Mouse (Mus musculus): Measurements from ENCODE around the gene Itga3.
"Not testable (repeated sequence)": the region's sequence is repeated elsewhere in the genome, so short reads cannot be mapped to it uniquely, and the experiment has no call there.

The Itga3 gene

DNA sequence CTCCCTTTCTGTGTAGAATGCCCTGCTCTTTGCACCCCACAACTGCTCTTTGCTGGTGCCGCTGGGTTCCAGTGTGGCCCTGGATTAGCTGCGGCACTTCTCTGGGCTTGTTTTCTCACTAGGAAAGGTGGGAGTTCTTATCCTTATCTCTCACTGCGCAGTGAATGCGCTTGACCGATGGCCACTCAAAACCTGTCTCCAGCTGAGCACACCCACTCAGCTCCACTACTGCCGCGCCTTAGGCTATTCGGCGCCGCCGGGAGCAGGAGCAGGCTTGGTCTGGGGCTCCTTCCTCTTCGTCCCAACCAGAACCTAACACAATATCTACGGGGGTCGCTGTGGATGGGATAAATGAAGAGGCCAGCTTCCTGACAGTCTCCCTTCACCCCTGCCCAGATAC lies 43.0 kb downstream of the Itga3 start:
- no peak for DNase-seq (ENCODE audit: low spot score in 2 of 2)

DNA sequence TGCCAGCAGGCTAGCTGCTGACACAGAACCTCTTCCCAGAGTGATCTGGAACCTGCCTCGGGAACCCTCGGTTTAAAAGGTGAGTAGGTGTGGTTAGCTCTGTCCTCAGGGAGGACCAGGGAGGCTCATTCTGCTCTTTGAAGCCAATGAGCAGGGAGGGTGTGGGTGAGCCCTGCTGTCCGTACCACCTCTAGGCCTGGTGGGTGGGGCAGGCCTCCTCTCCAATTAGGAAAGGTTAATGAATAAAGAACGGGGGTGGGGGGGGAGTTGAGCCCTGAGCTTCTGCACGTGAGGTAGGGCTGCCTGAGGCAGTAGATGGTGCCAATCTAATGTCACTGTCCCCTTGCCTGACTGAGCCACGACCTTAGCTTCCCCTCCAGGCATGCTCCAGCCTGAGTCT lies 43.7 kb downstream of the Itga3 start:
- DNase-seq (ENCODE audit: low spot score in 2 of 2) = no peak

DNA sequence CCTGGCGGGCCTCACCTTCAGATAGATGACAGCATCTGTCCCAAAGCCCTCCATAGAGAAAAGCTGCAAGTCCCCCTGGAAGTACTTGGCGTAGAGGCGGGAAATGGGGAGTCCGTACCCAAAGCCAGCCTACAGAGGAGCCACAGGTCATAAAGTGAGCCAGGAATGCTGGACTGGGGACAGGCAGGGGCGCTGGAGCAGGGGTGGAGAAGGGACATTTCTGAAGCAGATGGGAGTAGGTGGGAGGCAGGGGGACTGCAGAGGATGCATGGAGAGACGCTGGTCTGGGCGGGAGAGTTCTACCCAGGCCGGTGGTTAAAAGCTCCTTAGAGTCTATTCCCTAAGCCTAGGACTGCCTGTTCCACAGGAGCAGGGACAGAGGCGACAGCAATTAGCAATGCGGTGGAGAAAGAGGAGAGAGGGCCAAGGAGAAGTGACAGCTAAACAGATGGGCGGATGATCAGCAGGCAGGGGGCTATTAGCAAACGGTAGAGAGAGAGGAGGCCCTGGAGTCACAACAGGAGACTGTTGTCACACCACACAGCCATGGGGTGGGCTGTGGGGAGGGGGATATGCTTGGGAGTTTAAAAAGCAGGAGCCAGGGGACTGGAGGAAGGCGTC lies 48.6 kb downstream of the Itga3 start:
- DNase-seq (ENCODE audit: low spot score in 2 of 2) = no peak

DNA sequence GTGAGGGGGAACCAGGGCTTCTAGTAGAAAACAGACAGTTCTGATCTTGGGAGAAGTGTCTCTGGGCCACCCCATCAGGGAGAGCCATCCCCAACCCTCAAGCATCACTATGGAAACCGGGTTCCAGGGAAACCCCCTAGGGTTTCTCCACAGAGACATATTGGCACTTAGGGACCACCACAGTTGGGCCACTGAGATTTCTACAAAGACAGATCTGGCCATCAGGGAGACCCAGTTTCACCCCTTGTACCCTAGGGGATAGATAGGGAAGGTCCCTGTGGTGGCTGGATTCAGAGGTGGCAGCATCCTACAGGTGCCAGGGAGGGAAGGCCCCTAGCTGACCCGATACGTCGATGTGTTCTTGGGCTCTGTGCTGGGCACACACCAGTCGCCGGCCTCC lies 49.8 kb downstream of the Itga3 start:
- DNase-seq (ENCODE audit: low spot score in 2 of 2) = no peak

DNA sequence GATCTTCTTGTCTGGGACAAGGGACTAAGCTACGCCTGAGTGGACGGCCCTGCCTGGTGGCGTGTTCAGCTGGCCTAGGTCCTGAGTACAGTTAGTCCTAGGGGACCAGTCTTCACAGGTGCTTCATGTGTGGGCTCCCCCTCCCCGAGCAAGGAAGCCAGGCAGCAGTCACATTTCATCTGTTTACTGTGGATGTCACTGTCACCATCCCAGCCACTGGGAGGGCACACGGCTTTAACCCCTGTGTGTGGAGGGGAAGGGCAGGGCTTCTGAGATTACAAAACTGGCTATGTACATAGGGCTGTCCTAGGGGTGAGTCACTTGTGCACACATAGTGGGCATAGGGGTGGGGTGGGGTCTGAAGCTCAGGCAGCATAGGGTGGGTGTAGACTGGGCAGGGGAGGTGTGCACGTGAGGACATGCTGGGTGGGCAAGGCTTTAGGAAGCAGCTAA lies 50.5 kb downstream of the Itga3 start:
- no peak for DNase-seq (ENCODE audit: low spot score in 2 of 2)

DNA sequence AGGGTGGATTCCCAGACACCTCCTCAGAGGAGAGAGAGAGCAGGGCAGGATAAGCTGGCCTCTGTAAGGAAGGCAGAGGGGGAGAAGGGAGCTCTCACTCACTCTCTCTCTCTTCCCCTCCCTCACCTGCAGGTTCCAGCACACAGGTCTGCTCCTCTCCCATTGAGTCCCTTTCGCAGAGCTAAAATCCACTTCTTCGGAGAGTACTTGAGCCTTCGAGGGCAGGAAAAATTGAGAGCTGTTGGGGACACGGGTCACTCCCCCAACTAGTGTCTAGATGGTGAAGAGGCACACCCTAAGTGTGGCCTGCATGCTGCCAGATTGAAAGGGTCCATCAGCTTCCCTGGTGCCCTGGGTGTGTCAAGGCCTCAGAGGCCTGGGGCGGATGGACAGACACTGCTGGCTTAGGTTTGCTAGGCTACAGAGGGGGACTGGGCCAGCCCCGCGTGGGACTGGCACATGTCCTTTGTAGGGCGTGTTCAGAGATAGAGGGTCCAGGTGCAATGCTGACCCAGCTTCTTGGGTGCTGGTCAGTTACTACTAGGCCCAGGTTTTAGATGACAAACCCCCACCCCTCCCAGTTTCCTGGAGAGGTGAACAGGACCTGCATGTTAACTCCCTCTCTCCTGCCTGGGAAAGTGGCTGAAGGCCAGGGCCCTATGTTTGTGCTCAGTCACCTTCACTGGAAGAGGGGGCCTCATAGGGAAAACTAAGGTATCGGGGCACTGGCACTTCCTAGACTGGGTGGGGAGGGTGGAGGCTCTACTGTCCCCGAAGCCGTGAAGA lies 51.2 kb downstream of the Itga3 start:
- DNase-seq (ENCODE audit: low spot score in 2 of 2) = no peak

DNA sequence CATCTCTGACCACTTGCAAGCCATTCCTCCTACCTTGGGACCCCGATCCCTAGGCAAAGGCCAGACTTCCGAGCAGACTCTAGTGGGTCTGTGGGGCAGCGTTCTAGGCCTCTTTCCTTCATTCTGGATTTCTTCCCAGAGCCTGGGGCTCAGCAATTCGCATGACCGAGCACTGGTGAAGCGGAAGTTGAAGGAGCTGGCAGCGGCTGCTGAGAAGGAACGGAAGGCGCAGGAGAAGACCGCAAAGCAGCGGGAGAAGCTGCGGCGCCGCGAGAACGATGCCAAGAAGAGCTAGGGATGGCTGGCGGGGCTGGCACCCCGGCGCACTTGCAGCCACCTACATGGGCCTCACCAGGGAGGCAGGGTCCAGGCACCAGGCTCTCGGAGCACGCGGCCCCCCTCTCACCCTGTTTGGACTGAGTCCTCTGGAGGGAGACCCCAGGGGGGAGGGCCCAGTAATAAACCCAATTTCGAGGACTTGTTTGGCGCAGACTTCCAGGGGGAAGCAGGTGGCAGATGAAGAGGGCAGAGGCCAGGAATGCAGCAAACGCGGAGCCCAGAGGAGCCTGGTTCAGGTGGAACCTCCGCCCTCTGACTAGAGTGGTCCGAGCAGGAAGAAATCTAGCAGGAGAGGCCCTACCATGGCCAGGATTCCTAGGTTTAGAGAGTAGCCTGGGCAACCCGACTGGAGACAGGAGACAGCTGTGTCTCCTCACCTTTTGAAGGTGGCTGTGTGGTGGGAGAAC lies 52.0 kb downstream of the Itga3 start:
- DNase-seq (ENCODE audit: low spot score in 2 of 2) = no peak

DNA sequence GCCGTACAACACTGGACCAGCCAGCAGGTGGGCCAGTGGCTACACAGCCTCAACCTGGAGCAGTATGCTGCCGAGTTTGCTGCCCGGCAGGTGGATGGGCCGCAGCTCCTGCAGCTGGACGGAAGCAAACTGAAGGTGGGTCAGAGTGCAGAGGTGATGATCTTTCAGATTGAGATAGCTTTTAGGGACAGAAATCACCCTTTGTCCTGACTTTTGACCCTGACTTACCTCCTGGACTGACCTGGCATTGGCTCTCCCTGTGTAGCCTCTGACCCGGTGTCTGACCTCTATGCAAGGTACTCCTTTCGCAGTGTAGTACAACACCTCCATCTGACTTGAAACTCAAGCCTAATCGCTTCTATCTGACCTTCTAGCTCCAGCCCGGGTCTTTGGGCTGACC lies 53.1 kb downstream of the Itga3 start:
- DNase-seq (ENCODE audit: low spot score in 2 of 2) = no peak

DNA sequence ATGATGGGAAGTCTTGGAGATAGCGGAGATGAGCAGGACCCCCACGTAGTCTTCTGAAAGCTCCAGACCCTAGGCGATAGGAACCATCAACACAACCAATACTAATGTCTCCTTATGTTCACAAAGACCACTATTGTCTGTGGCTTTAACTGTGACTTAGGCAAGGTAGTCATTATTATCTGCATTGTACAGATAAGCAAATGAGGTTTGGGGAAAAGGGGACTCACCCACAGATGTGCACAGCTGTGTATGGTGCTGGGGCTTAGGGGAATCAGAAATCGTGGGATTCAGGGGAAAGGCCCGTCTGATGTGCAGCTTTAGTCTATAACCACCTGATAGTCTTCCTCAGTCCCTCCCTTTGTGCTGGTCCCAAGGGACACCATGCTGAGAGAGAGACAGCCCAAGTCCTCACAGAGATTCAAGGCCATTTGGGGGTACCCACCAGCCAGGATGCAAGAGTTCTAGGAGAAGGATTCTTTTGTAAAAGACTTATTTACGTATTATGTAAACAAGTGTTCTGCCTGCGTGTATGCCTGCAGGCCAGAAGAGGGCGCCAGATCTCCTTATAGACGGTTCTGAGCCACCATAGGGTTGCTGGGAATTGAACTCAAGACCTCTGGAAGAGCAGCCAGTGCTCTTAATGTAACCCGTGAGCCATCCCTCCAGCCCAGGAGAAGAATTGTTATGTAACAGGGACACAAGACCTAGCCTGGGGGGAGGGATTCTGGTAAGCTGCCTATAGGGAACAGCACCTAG lies 54.2 kb downstream of the Itga3 start:
- no peak for DNase-seq (ENCODE audit: low spot score in 2 of 2)

DNA sequence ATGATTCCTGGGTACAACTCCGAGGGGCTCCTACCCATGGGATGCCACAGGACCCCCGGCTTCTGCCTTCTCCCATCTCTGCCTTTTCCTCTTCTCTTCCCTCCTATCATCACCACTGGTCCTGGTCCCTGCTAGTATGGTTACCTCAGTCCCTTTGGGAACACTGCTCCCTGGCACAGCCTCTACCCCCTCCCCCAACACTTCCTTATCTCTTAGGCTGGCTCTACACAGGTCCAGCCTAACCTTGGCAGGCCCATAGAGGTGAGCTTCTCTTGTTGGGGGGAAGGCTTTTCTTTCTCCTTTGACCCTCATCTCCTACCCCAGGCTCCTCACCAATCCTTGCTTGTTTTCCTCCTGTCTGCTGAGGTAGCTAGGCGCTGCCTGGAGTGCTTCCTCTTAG lies 61.1 kb downstream of the Itga3 start:
- no peak for DNase-seq (ENCODE audit: low spot score in 2 of 2)

DNA sequence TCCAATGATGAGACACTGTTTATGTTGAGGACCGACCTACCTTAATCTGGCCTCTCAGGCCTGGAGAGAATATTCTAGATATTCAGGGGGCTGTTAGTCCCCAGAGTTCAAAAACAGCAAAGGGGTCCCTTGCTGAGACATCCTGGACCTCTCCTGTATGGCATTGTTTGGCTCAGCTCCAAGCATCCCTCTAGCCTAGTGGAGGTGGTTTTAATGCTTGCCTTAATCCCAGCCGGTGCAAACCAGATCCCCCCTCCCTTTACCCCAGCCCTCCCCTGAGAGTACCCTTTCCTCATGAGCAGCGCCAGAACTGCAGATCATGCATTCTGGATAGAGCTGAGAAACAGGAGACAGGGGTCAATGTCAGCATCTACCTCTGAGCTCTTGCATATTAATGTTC lies 64.1 kb downstream of the Itga3 start:
- no peak for DNase-seq (ENCODE audit: low spot score in 2 of 2)

DNA sequence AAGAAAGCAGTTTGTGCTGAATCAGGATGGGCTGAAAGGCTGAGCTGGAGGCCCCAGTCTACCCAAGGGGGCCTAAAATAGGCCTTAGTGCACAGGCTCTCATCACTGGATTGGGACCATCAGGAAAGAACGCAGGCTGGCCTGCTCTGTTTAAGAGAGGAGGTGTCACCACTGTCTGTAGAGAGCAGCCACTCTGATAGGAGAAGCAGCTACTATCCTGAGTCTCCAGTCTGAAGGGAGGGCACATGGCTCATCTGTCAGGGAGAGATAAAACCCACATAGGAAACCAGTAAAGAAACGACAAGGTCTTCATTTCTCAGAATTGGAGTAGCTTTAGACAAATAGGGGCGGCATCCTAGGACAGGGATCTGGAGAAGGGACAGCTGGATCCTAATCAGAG lies 64.5 kb downstream of the Itga3 start:
- no peak for DNase-seq (ENCODE audit: low spot score in 2 of 2)

DNA sequence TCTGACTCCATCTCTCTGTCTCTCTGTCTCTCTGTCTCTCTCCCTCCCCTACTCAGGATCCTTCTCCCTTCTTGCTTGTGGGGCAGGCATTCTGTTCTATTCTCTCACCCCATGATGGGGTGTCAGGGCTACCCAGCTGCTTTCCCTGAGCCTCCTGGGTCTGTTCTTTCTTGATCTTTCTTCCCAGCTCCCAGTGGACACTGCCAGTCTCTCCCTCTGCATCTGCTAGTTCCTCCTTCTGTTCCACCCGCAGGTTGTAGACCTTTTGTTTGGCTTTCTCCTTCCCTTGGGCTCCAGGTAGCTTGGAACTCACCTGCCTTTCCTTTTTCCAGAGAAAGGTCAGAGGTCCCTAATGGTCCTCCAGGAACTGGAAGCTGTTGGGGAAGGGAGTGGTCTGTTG lies 65.2 kb downstream of the Itga3 start:
- DNase-seq (ENCODE audit: low spot score in 2 of 2) = no peak

DNA sequence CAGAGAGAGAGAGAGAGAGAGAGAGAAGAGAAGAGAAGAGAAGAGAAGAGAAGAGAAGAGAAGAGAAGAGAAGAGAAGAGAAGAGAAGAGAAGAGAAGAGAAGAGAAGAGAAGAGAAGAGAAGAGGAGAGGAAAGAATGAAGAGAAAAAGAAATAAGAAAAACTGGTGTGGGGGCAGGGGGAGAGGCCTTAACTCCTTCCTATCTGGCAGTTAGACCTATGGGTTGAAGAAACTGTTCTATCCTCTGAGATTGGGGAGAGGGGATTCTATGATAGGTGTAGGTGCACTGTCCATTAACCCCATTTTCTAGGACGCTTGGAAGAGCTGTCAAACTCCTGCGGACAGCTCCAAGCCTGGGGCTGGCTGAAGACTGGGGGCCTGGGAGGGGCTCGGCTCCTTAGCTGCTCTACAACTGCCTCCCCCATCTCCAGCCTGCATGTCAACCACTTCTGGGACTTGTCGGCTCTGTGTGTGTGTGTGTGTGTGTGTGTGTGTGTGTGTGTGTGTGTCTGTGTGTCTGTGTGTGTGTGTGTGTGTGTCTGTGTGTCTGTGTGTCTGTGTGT lies 65.7 kb downstream of the Itga3 start:
- not testable (repeated sequence) for DNase-seq (ENCODE audit: low spot score in 2 of 2)

DNA sequence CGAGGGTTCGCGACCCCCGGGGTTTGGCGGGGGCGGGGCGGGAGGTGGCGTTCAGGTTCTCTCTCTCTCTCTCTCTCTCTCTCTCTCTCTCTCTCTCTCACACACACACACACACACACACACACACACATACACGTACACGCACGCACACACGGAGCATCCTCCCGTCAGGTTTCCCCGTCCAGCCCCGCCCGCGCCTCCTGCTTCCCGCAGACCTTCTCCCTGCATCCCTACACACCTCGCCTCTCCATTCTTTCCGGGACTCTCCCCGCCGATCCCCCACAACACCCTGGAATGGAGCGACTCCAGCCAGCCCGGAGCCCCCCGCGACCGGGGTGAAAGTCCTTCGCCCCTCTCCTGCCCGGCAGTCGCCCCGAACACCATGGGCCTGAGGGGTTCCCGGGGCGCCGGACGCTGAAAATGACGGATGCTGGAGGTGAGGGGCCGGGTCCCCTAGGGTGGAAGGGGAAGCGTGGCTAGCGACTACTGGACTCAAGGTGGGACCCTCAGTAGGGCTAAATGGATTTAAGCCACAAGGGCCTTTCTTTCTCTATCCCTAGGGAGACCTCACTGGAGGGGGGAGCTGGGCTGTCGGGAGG lies 66.4 kb downstream of the Itga3 start:
- no peak for DNase-seq (ENCODE audit: low spot score in 2 of 2)

DNA sequence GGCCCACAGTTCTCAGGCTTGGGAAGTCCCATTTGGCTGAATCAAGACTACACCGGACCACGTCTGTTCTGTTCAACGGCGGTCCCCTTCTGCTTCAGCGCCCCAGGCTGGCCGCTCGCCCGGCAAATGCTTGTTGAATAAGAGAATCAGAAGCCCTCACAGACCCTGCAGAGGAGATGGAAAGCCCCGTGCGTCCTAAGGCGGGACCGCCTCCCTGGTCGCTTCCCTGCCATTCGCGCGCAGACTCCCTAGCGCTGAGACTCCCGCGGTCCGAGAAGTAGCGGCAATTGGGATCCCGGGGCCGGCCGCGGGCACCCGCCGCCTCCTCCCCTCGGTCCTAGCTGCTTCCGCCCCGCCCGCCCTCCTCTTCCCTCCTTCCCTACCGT lies 67.0 kb downstream of the Itga3 start, which contains the start of gene Samd14:
Samd14 (plus strand) TSS at position 251 of the 386 bp plus-strand sequence.
- DNase-seq (ENCODE audit: low spot score in 2 of 2) = peak; percentile 61 to 62

DNA sequence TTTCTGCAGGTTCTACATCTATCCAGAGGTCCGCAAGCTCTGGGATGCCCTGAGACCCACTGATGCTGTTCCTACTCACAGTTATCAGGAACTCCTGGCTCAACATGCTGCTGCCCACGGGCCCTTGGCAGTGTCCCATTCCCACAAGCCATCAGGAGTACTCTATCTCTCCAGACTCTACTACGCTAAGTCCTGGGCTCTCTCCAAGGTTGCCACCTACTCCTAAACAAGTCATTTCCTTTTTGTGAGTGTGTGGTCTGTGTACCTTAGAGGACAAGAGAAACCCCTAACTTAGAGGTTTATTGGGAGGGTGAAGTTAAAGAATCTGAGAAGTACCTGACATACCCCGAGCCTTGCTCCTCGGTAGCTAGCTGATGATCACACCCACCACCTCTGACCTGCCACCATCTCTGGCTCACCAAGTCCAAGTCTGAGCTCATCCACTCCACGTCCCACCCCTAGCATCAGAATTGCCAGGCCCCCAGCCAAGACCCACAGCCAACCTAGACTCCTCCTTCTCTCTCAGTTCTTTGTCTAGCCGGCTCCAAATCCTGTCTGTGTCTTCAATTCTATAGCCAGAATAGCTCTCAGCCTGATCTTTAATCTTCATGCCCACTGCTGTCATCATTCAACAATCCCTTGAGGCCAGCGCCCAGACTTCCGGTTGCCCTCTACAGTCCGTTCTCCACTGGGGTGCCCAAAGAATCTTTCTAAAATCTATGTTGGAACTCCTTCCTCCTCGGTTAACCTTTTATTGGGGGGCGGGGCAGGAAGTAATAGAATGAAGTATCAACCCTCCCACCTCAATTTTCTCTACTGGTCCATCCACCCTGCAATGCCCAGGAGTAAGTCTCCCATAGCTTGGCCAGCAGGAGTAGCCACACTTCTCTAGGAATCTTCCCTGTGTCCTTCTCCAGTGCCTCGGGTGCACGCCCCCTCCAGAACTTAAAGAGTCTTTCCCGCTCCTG lies 67.7 kb downstream of the Itga3 start:
- no peak for DNase-seq (ENCODE audit: low spot score in 2 of 2)

DNA sequence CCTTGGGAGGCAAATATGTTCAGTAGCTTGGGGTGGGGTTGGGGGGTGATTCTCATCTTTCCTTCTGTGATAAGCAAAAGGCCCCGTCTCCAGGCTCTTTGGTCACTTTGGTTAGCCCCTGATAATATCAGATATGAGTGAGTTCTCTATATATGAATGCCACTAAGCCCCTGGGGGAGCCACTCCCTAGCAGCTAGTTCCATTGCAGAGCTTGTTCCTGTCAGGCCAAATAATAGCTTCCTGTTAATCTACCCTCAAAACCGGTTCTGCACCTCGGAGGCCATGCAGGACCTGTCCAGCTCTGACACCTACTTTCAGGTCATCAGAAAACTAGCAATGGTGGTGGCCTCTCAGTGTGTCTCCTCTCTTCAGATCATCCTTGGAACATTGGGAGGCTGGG lies 69.2 kb downstream of the Itga3 start:
- no peak for DNase-seq (ENCODE audit: low spot score in 2 of 2)

DNA sequence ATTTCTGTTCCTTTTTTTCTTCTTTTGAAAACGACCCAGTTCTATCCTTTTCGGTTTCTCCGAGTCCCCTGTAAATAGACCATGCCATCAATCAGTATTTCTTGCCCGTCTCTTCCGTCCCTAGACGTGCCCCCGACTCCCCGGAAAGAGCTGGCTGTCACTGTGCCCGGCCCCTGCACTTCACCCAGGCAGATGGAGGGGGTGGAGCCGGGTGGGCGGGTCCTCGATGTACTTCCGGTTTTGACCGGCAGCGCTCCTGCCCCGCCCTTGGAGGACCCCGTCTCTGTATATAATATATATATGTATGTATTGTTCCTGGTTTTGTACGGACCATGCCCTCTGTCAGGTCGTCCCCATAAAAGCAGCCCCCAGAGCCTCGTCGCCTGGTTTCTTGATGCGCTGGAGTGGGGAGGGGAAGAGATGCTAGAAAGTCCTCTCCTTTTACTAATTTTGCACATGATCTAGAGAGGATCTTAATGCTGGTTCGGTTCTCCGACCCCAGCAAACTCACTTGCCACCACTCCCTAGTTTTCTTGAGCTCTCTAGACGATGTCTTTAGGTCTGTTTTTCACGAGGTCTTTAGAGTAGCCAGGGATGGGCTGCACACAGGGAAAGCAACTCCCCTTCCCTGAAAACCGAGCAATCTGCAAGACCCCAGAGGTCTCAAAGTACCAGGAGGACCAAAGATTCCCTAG lies 69.9 kb downstream of the Itga3 start:
- DNase-seq (ENCODE audit: low spot score in 2 of 2) = peak in 1 of 2 experiments; percentile 71

Data from frontal cortex, postnatal 14 days (tissue).